In genomic region chr19:58903079-58903898, GRCm38 (mm10) we compare ENCODE assay signal across 10 mouse cellular contexts. TPM values are rescaled to one million over a fixed set of nuclear protein-coding genes. Genes with fewer than 3 reads are reported as not detected.
DNase-seq lines count a peak whose midpoint lies in the region; ATAC-seq and TF ChIP-seq lines count a peak whose summit lies in the region.
"Had no signal": no experiment of that assay in that cellular context is flagged by ENCODE, and none has a peak within 500 bp of the region (broad histone marks: within the 10 kb centered on the region; RNA-seq: fewer than 3 reads in every experiment).

No protein-coding gene starts in this region.

- H3K9ac ChIP-seq in heart, embryonic 16.5 days (ENCODE audit: low read length), result no peak overlapping the region
- H3K9ac ChIP-seq in liver, postnatal 0 days (replicated peaks), result no peak overlapping the region
- H3K9ac ChIP-seq: liver, embryonic 14.5 days had no signal

- TF ChIP-seq EP300 in liver, postnatal 0 days (IDR thresholded peaks at IDR 0.05; ENCODE audit: low read depth), result no peak

- no peak for TF ChIP-seq CTCF in C2C12 (IDR thresholded peaks at IDR 0.05; ENCODE audit: control insufficient read depth, insufficient read depth, insufficient read length)
- no peak for TF ChIP-seq CTCF in liver, postnatal 0 days (IDR thresholded peaks at IDR 0.05; ENCODE audit: low read depth)

- peaks cover 2% of the 10 kb centered on the region for H3K4me1 ChIP-seq in heart, embryonic 16.5 days (ENCODE audit: control insufficient read depth, insufficient read depth, low read length)
- no peaks in the 10 kb centered on the region for H3K4me1 ChIP-seq in liver, postnatal 0 days (ENCODE audit: insufficient read depth)

- no peaks in the 10 kb centered on the region; the same call in 1 of the 2 replicates for H3K9me3 ChIP-seq in heart, embryonic 16.5 days (replicated peaks; ENCODE audit: control insufficient read depth, low read length)
- no peaks in the 10 kb centered on the region for H3K9me3 ChIP-seq in liver, postnatal 0 days (ENCODE audit: low read length)

- peaks cover 11% of the 10 kb centered on the region for H3K27me3 ChIP-seq in C2C12 (ENCODE audit: control insufficient read depth, insufficient read depth, insufficient read length)
- H3K27me3 ChIP-seq in heart, embryonic 16.5 days (ENCODE audit: control insufficient read depth, insufficient read depth, low read length), result no peaks in the 10 kb centered on the region
- H3K27me3 ChIP-seq in liver, postnatal 0 days (ENCODE audit: insufficient read depth, low read length), result no peaks in the 10 kb centered on the region

- no peaks in the 10 kb centered on the region for H3K36me3 ChIP-seq in C2C12 (ENCODE audit: control insufficient read depth, insufficient read depth)
- no peaks in the 10 kb centered on the region for H3K36me3 ChIP-seq in heart, embryonic 16.5 days (ENCODE audit: control insufficient read depth, insufficient read depth)
- H3K36me3 ChIP-seq in liver, postnatal 0 days (replicated peaks; ENCODE audit: insufficient read depth, low read length), result no peaks in the 10 kb centered on the region

- DNase-seq in heart, adult 11 months, result peak; percentile 91
- DNase-seq in heart, postnatal 25 days (ENCODE audit: low spot score), result no peak
- no peak for DNase-seq in liver, postnatal 0 days
- DNase-seq in urinary bladder, postnatal 4 days (ENCODE audit: low spot score in 2 of 2), result no peak
- DNase-seq in kidney, postnatal 4 days, result no peak
- no peak for DNase-seq in gastrocnemius, postnatal 36 days

- intact Hi-C loops in heart, postnatal 25 days (cut with DNase I), result loop anchor here (5.0 kb wide), 1 partner anchor 46 kb away; no protein-coding TSS in a partner anchor
- intact Hi-C loops in gastrocnemius, postnatal 36 days (cut with DNase I), result no loop called here

- no peak overlapping the region for H3ac ChIP-seq in C2C12 (ENCODE audit: control insufficient read depth, insufficient read length, low read depth)

- no peak for ATAC-seq in heart, embryonic 16.5 days (replicated peaks; ENCODE audit: extremely low read depth, insufficient read depth, low FRiP score)
- no peak for ATAC-seq in liver, postnatal 0 days

- peak overlapping the region; percentile 61 for H3K4me2 ChIP-seq in heart, embryonic 16.5 days (ENCODE audit: low read depth, low read length)
- peak overlapping the region; percentile 42; the same call in 1 of the 2 replicates for H3K4me2 ChIP-seq in liver, postnatal 0 days (ENCODE audit: low read depth, low read length)

- no peaks in the 10 kb centered on the region for H3K79me3 ChIP-seq in C2C12 (ENCODE audit: low read depth)

- WGBS in heart, embryonic 16.5 days, result 58% methylated on average over 7 of the region's 7 CpGs
- WGBS in liver, postnatal 0 days (ENCODE audit: insufficient replicate concordance), result 53% methylated on average over 7 of the region's 7 CpGs

- peak overlapping the region; percentile 14 for H3K4me3 ChIP-seq in C2C12 (ENCODE audit: insufficient read depth, poor library complexity, severe bottlenecking)
- H3K4me3 ChIP-seq in heart, embryonic 16.5 days (ENCODE audit: low read length), result peak overlapping the region; percentile 42
- H3K4me3 ChIP-seq in liver, postnatal 0 days (ENCODE audit: low read depth, low read length), result no peak overlapping the region

- H3K27ac ChIP-seq in heart, embryonic 16.5 days (ENCODE audit: low read length), result 0 out of 2 replicates have a peak overlapping the region, but pooled peaks have one; percentile 8
- H3K27ac ChIP-seq in liver, postnatal 0 days (ENCODE audit: low read depth), result no peak overlapping the region
- H3K27ac ChIP-seq: liver, embryonic 14.5 days had no signal

- H3K79me2 ChIP-seq in C2C12 (ENCODE audit: control insufficient read depth, insufficient read depth), result no peaks in the 10 kb centered on the region

TF ChIP-seq in C2C12, 6 proteins besides CTCF, POLR2A, EP300 and RAD21:
- TF ChIP-seq USF1 (IDR thresholded peaks at IDR 0.05; ENCODE audit: low read depth), result no peak
- TF ChIP-seq MAX (IDR thresholded peaks at IDR 0.05), result no peak
- TF ChIP-seq FOSL1 (IDR thresholded peaks at IDR 0.05; ENCODE audit: insufficient read depth, low read length, poor library complexity, severe bottlenecking), result no peak
- no peak for TF ChIP-seq CEBPB (IDR thresholded peaks at IDR 0.05; ENCODE audit: low read depth)
- TF ChIP-seq MYOG (IDR thresholded peaks at IDR 0.05; ENCODE audit: control insufficient read depth, extremely low read depth, insufficient read length), result no peak
- no peak for TF ChIP-seq MYOD1 (IDR thresholded peaks at IDR 0.05; ENCODE audit: control insufficient read depth, insufficient read length, low read depth)

RNA-seq across cellular contexts. Expression of gene Eno4, which starts 39.9 kb away (rescaled TPM):
- not detected for total RNA-seq in heart, postnatal 25 days (2021)
- 0.37 TPM for polyA plus RNA-seq in C2C12 (2012; fragmentation: generic; extraction: Trizol)
- 0.13 and 0.16 TPM in 2 replicates for polyA plus RNA-seq in heart, embryonic 16.5 days (2015; fragmentation: Nextera tagmentation; extraction: Ambion mirVana)
- not detected in 2 replicates for polyA plus RNA-seq in liver, postnatal 0 days (2015; fragmentation: Nextera tagmentation; extraction: Ambion mirVana)
- not detected for total RNA-seq in gastrocnemius, postnatal 36 days (2021)
- total RNA-seq: gastrocnemius, adult 8-10 months had no signal

RNA-seq across cellular contexts. Expression of gene Hspa12a, which starts 40.2 kb away (rescaled TPM):
- 10 to 100 TPM; 22.7 to 24.4 TPM for total RNA-seq in heart, postnatal 25 days (2021)
- polyA plus RNA-seq in C2C12 (2012; fragmentation: generic; extraction: Trizol), result 14.8 TPM
- polyA plus RNA-seq in heart, embryonic 16.5 days (2015; fragmentation: Nextera tagmentation; extraction: Ambion mirVana), result 13.7 and 14.8 TPM in 2 replicates
- polyA plus RNA-seq in liver, postnatal 0 days (2015; fragmentation: Nextera tagmentation; extraction: Ambion mirVana), result 0.21 and 0.28 TPM in 2 replicates
- 1 to 10 TPM; 4.0 to 6.4 TPM for total RNA-seq in gastrocnemius, postnatal 36 days (2021)

Comparison
In these comparisons a context has a peak if more than half of its experiments do, and no peak if none do; other contexts are left out.
1. RNA of gene Hspa12a, which starts 40.2 kb away (polyA plus RNA-seq): 14.8 TPM in C2C12 (single experiment) and 13.7 to 14.8 TPM in heart, embryonic 16.5 days; 0.21 to 0.28 TPM in liver, postnatal 0 days; every median in the first group is over 10 times any median in the second.